Mouse (Mus musculus) lung, postnatal 36 days (tissue): ENCODE results near the gene Zfp287.

Experiments
- DNase-seq: peaks from one replicate; pipeline ENCODE4 v3.0.0; 2022; ENCODE audit warnings: mixed read lengths

Zfp287 gene

GRCm38 (mm10) chr11:62699749-62700148, 32.0 kb downstream of the Zfp287 start:
- DNase-seq: no peak

GRCm38 (mm10) chr11:62695126-62695525, 36.6 kb downstream of the Zfp287 start:
- DNase-seq: no peak

- peak; percentile 65 for DNase-seq
These were observed 38.2 kb downstream of the Zfp287 start for GRCm38 (mm10) chr11:62693299-62694184.

GRCm38 (mm10) chr11:62691592-62691991, 40.1 kb downstream of the Zfp287 start:
- DNase-seq: no peak

GRCm38 (mm10) chr11:62679954-62680353, 51.8 kb downstream of the Zfp287 start:
- DNase-seq: no peak

GRCm38 (mm10) chr11:62678778-62679354, 52.8 kb downstream of the Zfp287 start:
- no peak for DNase-seq

- DNase-seq: no peak
These were observed 55.5 kb downstream of the Zfp287 start for GRCm38 (mm10) chr11:62676290-62676596.

- peak; percentile 89 for DNase-seq
These were observed 56.0 kb downstream of the Zfp287 start for GRCm38 (mm10) chr11:62675480-62676289.

GRCm38 (mm10) chr11:62670006-62670405, 61.7 kb downstream of the Zfp287 start:
- no peak for DNase-seq

- no peak for DNase-seq
These were observed 62.2 kb downstream of the Zfp287 start for GRCm38 (mm10) chr11:62669471-62669870.

- DNase-seq: no peak
These were observed 62.7 kb downstream of the Zfp287 start for GRCm38 (mm10) chr11:62668986-62669385.

GRCm38 (mm10) chr11:62664250-62664649, 67.5 kb downstream of the Zfp287 start:
- no peak for DNase-seq

GRCm38 (mm10) chr11:62660885-62661284, 70.8 kb downstream of the Zfp287 start:
- DNase-seq: no peak

- DNase-seq: no peak
These were observed 79.6 kb downstream of the Zfp287 start for GRCm38 (mm10) chr11:62652080-62652479.

- DNase-seq: no peak
These were observed 80.1 kb downstream of the Zfp287 start for GRCm38 (mm10) chr11:62651563-62651962.
